Mouse (Mus musculus) stomach, embryonic 15.5 days (tissue): ENCODE data around the gene Gm49336. TPM values are rescaled to one million over a fixed set of nuclear protein-coding genes. Genes with fewer than 3 reads are reported as not detected.

ENCODE experiments used
- ATAC-seq: fragments of 200-750 bp; cut with Nextera tagmentation; 2 replicates; pipeline ENCODE4 v1.8.0; 2017; ENCODE audit warnings: low read depth, moderate number of reproducible peaks, moderate TSS enrichment; ENCODE audit not compliant: insufficient read depth, low FRiP score
- H3K27ac ChIP-seq: fragments of 300-500 bp; sonication (generic); 2 replicates; pipeline ENCODE4 v1.5.1; 2015; ENCODE audit warnings: mild to moderate bottlenecking, inconsistent platforms
- H3K27me3 ChIP-seq: fragments of 300-500 bp; sonication (generic); replicated peaks from 2 replicates; pipeline ENCODE4 v1.6.1; 2015; ENCODE audit warnings: inconsistent platforms
- H3K36me3 ChIP-seq: fragments of 300-500 bp; sonication (generic); 2 replicates; pipeline ENCODE4 v1.6.1; 2015; ENCODE audit warnings: inconsistent platforms
- H3K4me1 ChIP-seq: fragments of 300-500 bp; sonication (generic); 2 replicates; pipeline ENCODE4 v1.6.1; 2015; ENCODE audit warnings: inconsistent platforms
- H3K4me2 ChIP-seq: fragments of 300-500 bp; sonication (generic); 2 replicates; pipeline ENCODE4 v1.6.1; 2015; ENCODE audit warnings: mild to moderate bottlenecking, inconsistent platforms
- H3K4me3 ChIP-seq: fragments of 300-500 bp; sonication (generic); replicated peaks from 2 replicates; pipeline ENCODE4 v1.5.1; 2015; ENCODE audit warnings: inconsistent platforms
- H3K9ac ChIP-seq: fragments of 300-500 bp; sonication (generic); 2 replicates; pipeline ENCODE4 v1.6.1; 2015; ENCODE audit warnings: inconsistent platforms
- H3K9me3 ChIP-seq: fragments of 300-500 bp; sonication (generic); 2 replicates; pipeline ENCODE4 v1.6.1; 2016; ENCODE audit warnings: inconsistent platforms
- WGBS: fragments of 180-500 bp; shearing (Covaris S2); methylation state at CpG from one replicate; pipeline ENCODE4 v1.1.7; 2015; 5-methylcytosine and 5-hydroxymethylcytosine counted together
- polyA plus RNA-seq: library from polyadenylated mRNA; unstranded; fragments of >200 nt; fragmentation: Nextera tagmentation; extraction: Ambion mirVana; gene quantifications from 2 replicates; pipeline ENCODE4 v1.2.1, GENCODE M21; 2015

Gm49336 gene
- polyA plus RNA-seq = 44.7 and 48.9 TPM in 2 replicates

DNA sequence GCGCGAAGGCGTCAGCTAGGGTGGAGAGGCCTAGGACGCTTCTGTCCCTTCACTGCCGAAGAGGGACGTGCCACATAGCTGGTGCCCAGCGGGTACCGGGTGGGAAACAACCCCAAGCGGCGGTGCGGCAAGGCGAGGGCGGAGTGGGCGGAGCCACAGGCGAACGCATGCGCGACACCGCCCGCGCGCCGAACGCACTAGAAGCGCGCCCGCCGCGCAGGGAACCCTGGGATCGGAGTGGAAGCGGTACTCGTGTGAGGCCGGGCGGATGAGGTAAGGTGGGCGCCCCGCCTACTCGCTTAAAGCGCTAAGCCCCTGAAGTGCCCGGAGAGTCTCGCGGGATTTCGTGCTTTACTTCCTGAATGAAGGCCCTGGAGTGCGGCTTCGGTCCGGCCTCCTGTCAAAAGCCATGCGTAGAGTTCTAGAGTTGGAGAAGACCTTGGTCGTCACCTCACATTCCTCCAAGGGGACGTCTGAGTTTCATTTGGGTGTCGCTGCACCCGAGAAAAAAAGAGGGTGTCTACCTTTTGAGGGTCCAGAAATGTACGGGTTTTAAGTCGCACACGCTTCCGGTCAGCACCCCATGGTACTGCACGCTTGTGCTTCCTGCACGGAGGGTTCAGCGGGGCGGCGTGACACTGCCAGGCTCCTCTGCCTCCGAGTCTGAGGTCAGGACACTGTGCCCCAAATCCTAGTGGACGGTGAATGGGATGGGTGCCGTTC, at the start of gene Gm49336, which contains the start of gene Nupl1:
Gene Gm49336 (minus strand): TSS at position 227 of the 723 bp plus-strand sequence.
Gene Nupl1 (minus strand): TSS at position 151 of the 723 bp plus-strand sequence.
- under 1% methylated on average over 62 of the region's 62 CpGs for WGBS
- Histone ChIP-seq H3K9me3 (no peaks in the 10 kb centered on the region), H3K9ac (peak within 1 kb of the TSS; percentile 97), H3K4me3 (peak within 1 kb of the TSS; percentile 90), H3K27ac (peak within 1 kb of the TSS; percentile 92), H3K36me3 (no peaks in the 10 kb centered on the region), H3K4me1 (peaks cover 11% of the 10 kb centered on the region), H3K4me2 (peak within 1 kb of the TSS; percentile 79), H3K27me3 (no peaks in the 10 kb centered on the region)
- ATAC-seq = peak; percentile 100

DNA sequence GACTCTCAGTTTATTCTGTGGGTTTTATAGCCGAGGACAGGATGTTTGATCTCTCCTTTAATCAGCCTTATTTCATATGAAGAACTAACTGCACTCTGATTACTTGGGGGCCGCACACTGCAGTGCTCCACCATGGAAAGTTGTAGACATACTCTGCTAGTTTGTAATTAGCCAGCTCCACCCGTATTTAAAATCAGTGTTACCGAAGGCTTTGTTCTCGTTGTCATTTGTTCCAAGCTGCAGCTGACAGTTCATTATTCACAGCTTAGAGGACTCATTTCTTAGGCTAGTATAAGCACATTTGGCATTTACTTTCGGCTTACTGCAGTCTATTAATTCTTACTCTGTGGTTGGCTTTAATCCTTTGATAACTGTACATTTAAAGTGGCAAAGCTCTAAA, 49.7 kb upstream of the Gm49336 start:
- no peak overlapping the region for H3K4me2 ChIP-seq
- ATAC-seq = no peak
- 59% methylated on average over 6 of the region's 6 CpGs for WGBS

DNA sequence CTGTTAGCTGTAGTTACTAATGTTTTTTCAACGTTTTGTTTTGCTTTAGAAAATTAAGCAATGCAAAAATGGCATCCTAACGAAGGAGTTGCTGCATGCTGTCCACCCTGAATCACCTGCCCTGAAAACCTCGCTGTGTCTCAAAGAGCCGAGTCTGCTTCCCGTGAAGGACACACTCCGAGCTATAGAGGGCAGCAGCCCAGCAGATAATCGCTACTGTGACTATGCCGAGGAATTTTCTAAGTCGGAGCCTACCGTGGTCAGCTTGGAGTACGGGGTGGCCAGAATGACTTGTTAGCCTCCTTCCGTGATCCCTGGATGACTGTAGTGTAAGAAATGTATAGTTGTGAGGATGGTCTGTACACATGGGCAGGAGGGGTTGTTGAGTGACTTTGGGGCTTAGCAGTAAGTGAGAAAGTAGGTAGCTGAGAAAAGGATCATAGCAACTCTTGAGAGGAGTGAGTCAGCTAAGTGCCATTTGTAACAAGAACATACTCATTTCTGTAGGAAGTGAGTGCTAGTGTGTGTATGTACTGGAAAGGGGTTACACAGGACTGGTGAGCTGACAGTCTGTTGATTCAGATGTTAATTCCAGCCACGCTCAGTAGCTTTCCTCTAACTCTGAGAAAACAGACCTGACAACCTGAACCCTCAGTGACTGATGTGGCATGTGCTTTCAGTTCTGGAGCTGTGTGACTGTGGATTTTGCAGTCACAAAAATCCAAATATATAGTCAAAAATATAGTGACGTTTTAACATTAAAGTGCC, 49.1 kb upstream of the Gm49336 start:
- WGBS = 71% methylated on average over 14 of the region's 14 CpGs
- no peak overlapping the region for H3K4me3 ChIP-seq
- H3K4me1 ChIP-seq = no peaks in the 10 kb centered on the region
- H3K9me3 ChIP-seq = no peaks in the 10 kb centered on the region
- no peak for ATAC-seq
- H3K9ac ChIP-seq = no peak overlapping the region
- H3K4me2 ChIP-seq = no peak overlapping the region
- no peaks in the 10 kb centered on the region for H3K27me3 ChIP-seq
- H3K36me3 ChIP-seq = peaks cover 14% of the 10 kb centered on the region; the same call in 1 of the 2 replicates
- H3K27ac ChIP-seq = no peak overlapping the region

More for the DNA sequence above, 49.7 kb upstream of the Gm49336 start:
- H3K27me3 ChIP-seq = no peaks in the 10 kb centered on the region
- H3K36me3 ChIP-seq = peaks cover 14% of the 10 kb centered on the region; the same call in 1 of the 2 replicates
- no peaks in the 10 kb centered on the region for H3K9me3 ChIP-seq
- H3K27ac ChIP-seq = no peak overlapping the region
- no peak overlapping the region for H3K9ac ChIP-seq
- no peak overlapping the region for H3K4me3 ChIP-seq
- no peaks in the 10 kb centered on the region for H3K4me1 ChIP-seq

DNA sequence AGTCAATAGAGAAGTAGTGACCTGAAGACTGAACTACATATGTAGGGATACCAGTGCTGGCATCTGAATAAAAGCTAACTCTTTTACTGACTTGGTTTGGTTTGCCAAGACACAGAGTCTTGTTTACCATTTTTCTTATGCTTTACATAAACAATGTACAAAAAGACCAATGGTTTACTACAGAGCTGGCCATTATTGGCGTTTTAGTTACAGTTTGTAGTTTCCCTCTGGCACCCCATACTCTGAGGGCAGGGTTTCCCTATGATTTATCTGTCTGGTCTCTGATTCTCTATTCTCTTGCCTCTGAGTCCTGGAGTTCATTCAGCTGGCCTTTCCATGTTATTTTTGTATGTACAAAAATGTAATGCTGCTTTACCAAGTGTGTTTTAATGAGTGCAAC, 44.2 kb upstream of the Gm49336 start:
- H3K4me3 ChIP-seq = no peak overlapping the region
- 44% methylated on average over 1 of the region's 1 CpGs for WGBS

DNA sequence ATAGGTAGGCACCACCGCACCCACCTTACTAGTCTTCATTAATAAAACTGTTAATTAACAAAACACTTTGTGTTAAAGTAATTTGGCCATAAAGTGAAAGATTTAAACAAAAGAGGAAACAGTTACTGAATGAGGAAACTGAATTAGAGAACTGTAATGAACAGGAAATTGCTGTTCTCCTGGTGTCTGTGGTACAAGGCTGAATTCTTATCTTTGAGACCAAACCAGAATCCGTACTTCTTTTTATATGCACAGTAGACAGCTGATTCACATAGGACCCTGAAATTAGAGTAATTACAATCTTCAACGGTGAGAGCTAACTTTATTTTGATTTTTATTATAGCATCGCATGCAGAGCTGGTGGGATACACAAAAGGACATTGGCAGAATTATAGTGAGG, 39.1 kb upstream of the Gm49336 start:
- no peak overlapping the region for H3K27ac ChIP-seq
- H3K4me3 ChIP-seq = no peak overlapping the region
- H3K27me3 ChIP-seq = no peaks in the 10 kb centered on the region
- no peak overlapping the region for H3K9ac ChIP-seq
- H3K9me3 ChIP-seq = no peaks in the 10 kb centered on the region
- H3K4me2 ChIP-seq = no peak overlapping the region
- H3K36me3 ChIP-seq = peaks cover 26% of the 10 kb centered on the region; the same call in 1 of the 2 replicates
- WGBS = 84% methylated on average over 4 of the region's 4 CpGs
- no peak for ATAC-seq
- no peaks in the 10 kb centered on the region for H3K4me1 ChIP-seq

More for the DNA sequence above, 44.2 kb upstream of the Gm49336 start:
- no peak overlapping the region for H3K9ac ChIP-seq
- no peak overlapping the region for H3K4me2 ChIP-seq
- no peaks in the 10 kb centered on the region for H3K4me1 ChIP-seq
- H3K27me3 ChIP-seq = no peaks in the 10 kb centered on the region
- H3K27ac ChIP-seq = no peak overlapping the region
- peaks cover 20% of the 10 kb centered on the region; the same call in 1 of the 2 replicates for H3K36me3 ChIP-seq
- ATAC-seq = no peak
- no peaks in the 10 kb centered on the region for H3K9me3 ChIP-seq

DNA sequence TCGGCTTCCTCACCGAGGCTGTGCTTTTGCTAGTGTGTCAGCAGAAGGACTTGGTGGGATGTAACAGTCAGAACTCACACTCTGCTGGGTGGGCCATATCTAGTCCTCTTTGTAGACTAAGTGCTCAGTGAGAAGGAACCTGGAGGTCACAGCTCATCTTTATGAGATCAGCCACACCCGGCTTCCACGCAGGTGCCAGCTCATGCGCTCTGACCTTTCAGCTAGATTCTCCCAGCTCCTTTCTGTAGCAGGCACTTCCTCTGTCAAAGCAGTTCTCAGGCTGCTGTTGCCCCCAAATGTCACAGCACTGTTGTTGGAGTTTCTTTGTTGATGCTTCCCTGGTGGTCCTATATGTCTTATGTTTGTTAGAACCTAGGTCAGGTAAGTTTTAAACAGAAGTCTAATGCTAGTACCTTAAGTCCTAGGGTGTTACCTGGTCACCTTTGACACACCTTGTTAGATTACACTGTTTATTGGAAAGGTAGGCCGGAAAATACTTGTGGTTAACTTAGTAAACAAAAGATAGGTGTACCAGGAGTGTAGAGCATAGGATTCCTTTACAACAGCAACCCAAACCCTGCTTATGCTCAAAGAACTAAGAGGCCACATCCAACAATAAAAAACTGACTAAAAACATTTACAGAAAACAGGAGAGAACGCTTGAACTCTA, 35.0 kb upstream of the Gm49336 start:
- H3K27ac ChIP-seq = no peak overlapping the region
- no peaks in the 10 kb centered on the region for H3K4me1 ChIP-seq
- WGBS = 76% methylated on average over 7 of the region's 7 CpGs
- H3K4me3 ChIP-seq = no peak overlapping the region
- no peak for ATAC-seq
- no peak overlapping the region for H3K9ac ChIP-seq
- H3K27me3 ChIP-seq = no peaks in the 10 kb centered on the region
- H3K4me2 ChIP-seq = no peak overlapping the region
- H3K9me3 ChIP-seq = no peaks in the 10 kb centered on the region
- H3K36me3 ChIP-seq = peaks cover 23% of the 10 kb centered on the region; the same call in 1 of the 2 replicates

DNA sequence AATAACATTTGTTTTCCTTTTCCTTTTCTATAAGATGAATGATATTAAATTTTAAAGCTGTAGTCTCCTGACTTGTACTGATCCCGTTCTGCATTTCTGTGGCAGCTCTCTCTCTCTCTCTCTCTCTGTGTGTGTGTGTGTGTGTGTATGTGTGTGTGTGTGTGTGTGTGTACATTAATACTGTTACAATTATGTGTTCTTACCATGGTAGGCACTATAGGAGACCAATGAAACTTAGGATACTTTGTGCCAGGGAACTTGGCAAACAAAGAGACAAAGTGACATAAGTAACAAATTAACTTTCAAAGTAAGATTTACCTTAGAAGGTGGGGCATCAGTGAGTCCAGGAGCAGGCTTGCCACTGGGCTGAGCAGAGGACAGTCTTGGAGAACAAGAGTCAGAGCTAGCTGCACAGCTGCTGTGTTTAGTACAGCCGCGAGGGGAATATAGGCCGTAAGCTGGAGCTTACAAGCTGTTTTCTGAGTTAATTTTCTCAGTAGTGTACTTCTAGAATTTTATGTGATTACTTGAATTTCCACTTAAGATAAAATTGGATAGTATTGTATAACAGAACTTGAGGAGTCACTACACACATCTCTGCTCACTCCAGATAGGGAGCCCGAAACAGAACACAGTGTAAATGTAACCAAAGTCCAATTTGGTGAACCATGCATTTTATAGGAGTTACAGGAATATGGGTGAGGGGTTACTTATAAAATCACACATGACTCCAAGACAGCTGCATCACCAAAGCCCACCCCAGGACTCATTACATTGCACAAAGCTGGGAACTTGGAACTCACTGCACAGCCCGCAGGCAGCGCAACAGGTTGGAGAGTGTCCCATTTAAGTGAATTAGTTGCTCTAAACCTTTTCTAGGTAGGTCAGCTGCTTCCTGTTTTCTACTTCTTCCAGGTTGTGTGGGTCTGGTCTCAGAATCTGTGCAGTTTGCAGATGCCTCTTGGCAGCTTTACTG, 24.3 kb upstream of the Gm49336 start:
- Histone ChIP-seq H3K4me2 (no peak overlapping the region), H3K9ac (no peak overlapping the region), H3K36me3 (no peaks in the 10 kb centered on the region), H3K9me3 (no peaks in the 10 kb centered on the region), H3K27ac (peak overlapping the region; percentile 17; the same call in 1 of the 2 replicates), H3K4me3 (no peak overlapping the region), H3K27me3 (no peaks in the 10 kb centered on the region), H3K4me1 (no peaks in the 10 kb centered on the region)
- peak; percentile 86 for ATAC-seq
- 75% methylated on average over 7 of the region's 7 CpGs for WGBS

DNA sequence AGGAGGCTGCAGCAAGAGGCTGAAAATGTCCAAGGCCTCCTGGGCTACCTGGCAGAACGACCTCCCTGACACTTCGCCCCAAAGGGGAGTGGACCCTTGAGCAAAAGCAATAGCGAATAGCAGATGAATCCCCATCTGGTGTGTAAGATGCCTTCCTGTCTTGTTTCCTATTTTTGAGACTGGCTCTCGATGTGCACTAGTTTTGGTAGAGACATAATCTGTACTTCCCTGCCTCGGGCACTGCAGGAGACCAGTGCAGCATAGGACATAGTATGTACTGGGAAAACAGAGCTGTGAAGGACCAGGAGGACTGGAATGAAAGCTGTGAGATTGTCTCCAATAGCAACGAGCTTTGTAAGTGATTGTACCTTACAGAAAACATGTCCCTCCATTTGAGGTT, 22.0 kb upstream of the Gm49336 start:
- ATAC-seq = no peak
- no peak overlapping the region for H3K9ac ChIP-seq
- H3K27ac ChIP-seq = no peak overlapping the region

DNA sequence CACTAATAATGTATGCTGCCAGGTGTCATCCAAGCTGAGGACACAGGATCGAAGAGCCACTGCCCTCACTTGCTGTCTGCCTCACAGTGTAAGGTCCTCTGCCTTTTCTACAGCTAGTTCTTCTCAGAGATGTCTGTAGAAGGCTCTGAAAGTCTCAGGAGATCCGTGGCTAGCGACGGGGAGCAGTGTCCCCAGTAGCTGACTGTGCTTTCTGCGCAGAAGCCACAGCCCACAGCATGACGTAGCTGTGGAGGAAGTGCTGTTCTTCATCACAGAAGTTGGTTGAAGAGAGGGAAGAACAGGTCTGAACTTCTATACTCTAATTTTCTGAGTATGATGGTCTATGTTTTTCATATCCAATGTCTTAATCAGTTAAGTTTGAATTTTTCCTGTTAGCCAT, 18.0 kb upstream of the Gm49336 start:
- Histone ChIP-seq H3K4me2 (no peak overlapping the region), H3K27me3 (no peaks in the 10 kb centered on the region), H3K27ac (no peak overlapping the region), H3K9me3 (no peaks in the 10 kb centered on the region), H3K36me3 (no peaks in the 10 kb centered on the region), H3K4me3 (no peak overlapping the region), H3K9ac (no peak overlapping the region), H3K4me1 (peaks cover 4% of the 10 kb centered on the region; the same call in 1 of the 2 replicates)
- ATAC-seq = no peak
- WGBS = 86% methylated on average over 6 of the region's 6 CpGs

More for the DNA sequence above, 22.0 kb upstream of the Gm49336 start:
- no peak overlapping the region for H3K4me3 ChIP-seq
- H3K9me3 ChIP-seq = no peaks in the 10 kb centered on the region
- H3K27me3 ChIP-seq = no peaks in the 10 kb centered on the region
- no peak overlapping the region for H3K4me2 ChIP-seq
- H3K4me1 ChIP-seq = no peaks in the 10 kb centered on the region
- 77% methylated on average over 6 of the region's 6 CpGs for WGBS
- no peaks in the 10 kb centered on the region for H3K36me3 ChIP-seq

DNA sequence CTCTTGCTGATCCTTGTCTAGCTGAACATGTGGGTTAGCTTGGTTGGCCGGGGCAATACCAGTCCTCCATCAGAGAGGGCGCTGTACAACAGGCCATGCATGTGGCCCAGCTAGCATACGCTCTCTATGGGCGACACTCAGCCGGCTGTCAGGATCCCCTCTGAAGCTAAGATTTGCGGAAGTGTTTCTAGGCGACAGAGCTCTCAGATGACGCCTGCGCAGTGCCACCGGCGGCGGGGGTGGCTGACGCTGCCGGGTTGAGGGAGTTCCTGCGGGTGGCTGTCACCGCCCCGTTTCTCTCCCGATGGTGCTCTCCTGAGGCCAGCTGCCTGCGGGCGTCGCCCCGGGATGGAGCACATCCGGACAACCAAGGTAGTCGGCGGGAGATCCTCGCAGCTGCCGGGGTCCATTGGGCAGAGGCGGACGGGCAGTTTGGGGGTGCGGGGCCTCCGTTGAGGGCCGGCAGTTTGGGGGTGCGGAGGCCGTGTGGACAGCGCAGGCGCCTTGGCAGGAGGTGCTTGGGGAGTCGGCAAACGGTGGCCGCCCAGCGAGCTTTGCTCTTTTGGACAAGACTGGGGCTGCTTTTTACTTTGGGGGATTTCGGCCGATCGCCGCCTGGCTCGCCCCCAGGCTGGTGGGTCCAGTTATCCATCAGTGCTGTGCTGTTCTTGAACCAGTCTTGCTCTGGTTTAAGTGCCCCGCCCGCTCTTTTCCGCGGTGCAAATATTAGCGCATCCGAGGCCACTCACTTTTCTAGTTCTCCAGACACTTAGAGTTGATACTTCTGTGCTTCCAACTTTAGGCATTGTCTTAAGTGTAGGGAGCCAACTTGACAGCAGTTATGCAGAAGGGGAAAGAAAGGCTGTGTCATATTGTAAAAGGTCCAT, 13.9 kb upstream of the Gm49336 start, which contains the start of gene Mtmr6:
Gene Mtmr6 (plus strand): TSS at position 239 of the 887 bp plus-strand sequence.
- under 1% methylated on average over 51 of the region's 51 CpGs for WGBS
- Histone ChIP-seq H3K4me1 (peaks cover 4% of the 10 kb centered on the region; the same call in 1 of the 2 replicates), H3K4me3 (peak within 1 kb of the TSS; percentile 83), H3K27me3 (no peaks in the 10 kb centered on the region), H3K9me3 (no peaks in the 10 kb centered on the region), H3K36me3 (no peaks in the 10 kb centered on the region), H3K9ac (peak within 1 kb of the TSS; percentile 71), H3K27ac (peak within 1 kb of the TSS; percentile 83), H3K4me2 (peak within 1 kb of the TSS; percentile 64)
- peak; percentile 99 for ATAC-seq
